Mouse (Mus musculus) intestine, embryonic 16.5 days (tissue): ENCODE measurements around the gene Dlg2. TPM values are rescaled to one million over a fixed set of nuclear protein-coding genes. Genes with fewer than 3 reads are reported as not detected.

ENCODE experiments used
- ATAC-seq: fragments of 200-750 bp; cut with Nextera tagmentation; 2 replicates; pipeline ENCODE4 v1.8.0; 2017; ENCODE audit warnings: moderate TSS enrichment, moderate library complexity
- H3K27ac ChIP-seq: fragments of 300-500 bp; sonication (generic); 2 replicates; pipeline ENCODE4 v1.5.1; 2014; ENCODE audit warnings: mild to moderate bottlenecking, low read length
- H3K27me3 ChIP-seq: fragments of 300-500 bp; sonication (generic); replicated peaks from 2 replicates; pipeline ENCODE4 v1.6.1; 2014; ENCODE audit warnings: low read length, control low read depth, mixed read lengths; ENCODE audit not compliant: control insufficient read depth, insufficient read depth
- H3K36me3 ChIP-seq: fragments of 300-500 bp; sonication (generic); 2 replicates; pipeline ENCODE4 v1.6.1; 2014; ENCODE audit warnings: low read length, control low read depth; ENCODE audit not compliant: control insufficient read depth, insufficient read depth
- H3K4me1 ChIP-seq: fragments of 300-500 bp; sonication (generic); 2 replicates; pipeline ENCODE4 v1.6.1; 2014; ENCODE audit warnings: low read length, control low read depth, mixed read lengths; ENCODE audit not compliant: control insufficient read depth, insufficient read depth
- H3K4me2 ChIP-seq: fragments of 300-500 bp; sonication (generic); 2 replicates; pipeline ENCODE4 v1.6.1; 2014; ENCODE audit warnings: low read depth, low read length, control low read depth
- H3K4me3 ChIP-seq: fragments of 300-500 bp; sonication (generic); 2 replicates; pipeline ENCODE4 v1.5.1; 2014; ENCODE audit warnings: mild to moderate bottlenecking, low read length
- H3K9ac ChIP-seq: fragments of 300-500 bp; sonication (generic); 2 replicates; pipeline ENCODE4 v1.6.1; 2014; ENCODE audit warnings: low read depth, low read length
- H3K9me3 ChIP-seq: fragments of 300-500 bp; sonication (generic); 2 replicates; pipeline ENCODE4 v1.6.1; 2016; ENCODE audit warnings: low read length, control low read depth; ENCODE audit not compliant: control insufficient read depth
- WGBS: fragments of 180-500 bp; shearing (Covaris S2); extraction: QIAGEN DNeasy Blood & Tissue Kit; methylation state at CpG from one replicate; pipeline ENCODE4 v1.1.7; 2014; 5-methylcytosine and 5-hydroxymethylcytosine counted together
- polyA plus RNA-seq: library from polyadenylated mRNA; unstranded; fragments of >200 nt; fragmentation: Nextera tagmentation; extraction: Ambion mirVana; gene quantifications from 2 replicates; pipeline ENCODE4 v1.2.1, GENCODE M21; 2015

Gene Dlg2
- polyA plus RNA-seq, 1 experiment from 2014 or later = 3.9 TPM

DNA sequence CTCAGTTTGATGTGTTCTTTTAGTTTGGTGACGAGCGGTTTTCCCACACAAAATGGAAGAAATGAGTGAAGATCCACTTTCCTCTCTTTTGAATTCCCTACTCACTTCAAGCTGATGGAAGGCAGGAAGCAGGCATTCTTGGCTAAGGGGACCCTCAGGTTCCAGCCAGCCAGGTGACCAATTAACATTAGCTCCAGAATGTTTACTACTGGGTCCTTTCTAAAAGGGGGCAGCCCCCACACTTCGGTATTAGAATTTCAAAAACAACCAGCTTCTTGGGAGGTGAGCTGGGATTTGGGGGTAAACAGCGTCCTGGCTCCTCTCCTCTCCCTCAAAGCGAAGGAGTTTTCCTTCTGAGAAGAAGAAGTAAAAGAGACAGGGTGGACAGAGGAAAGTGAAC lies 1703.6 kb downstream of the Dlg2 start:
- H3K4me1 ChIP-seq = peaks cover 3% of the 10 kb centered on the region; the same call in 1 of the 2 replicates
- no peaks in the 10 kb centered on the region for H3K36me3 ChIP-seq
- H3K4me2 ChIP-seq = peak overlapping the region; percentile 77
- ATAC-seq = no peak
- H3K9ac ChIP-seq = no peak overlapping the region
- H3K27ac ChIP-seq = no peak overlapping the region
- 37% methylated on average over 5 of the region's 5 CpGs for whole genome bisulfite sequencing
- peak overlapping the region; percentile 41 for H3K4me3 ChIP-seq
- H3K9me3 ChIP-seq = no peaks in the 10 kb centered on the region
- no peaks in the 10 kb centered on the region for H3K27me3 ChIP-seq

DNA sequence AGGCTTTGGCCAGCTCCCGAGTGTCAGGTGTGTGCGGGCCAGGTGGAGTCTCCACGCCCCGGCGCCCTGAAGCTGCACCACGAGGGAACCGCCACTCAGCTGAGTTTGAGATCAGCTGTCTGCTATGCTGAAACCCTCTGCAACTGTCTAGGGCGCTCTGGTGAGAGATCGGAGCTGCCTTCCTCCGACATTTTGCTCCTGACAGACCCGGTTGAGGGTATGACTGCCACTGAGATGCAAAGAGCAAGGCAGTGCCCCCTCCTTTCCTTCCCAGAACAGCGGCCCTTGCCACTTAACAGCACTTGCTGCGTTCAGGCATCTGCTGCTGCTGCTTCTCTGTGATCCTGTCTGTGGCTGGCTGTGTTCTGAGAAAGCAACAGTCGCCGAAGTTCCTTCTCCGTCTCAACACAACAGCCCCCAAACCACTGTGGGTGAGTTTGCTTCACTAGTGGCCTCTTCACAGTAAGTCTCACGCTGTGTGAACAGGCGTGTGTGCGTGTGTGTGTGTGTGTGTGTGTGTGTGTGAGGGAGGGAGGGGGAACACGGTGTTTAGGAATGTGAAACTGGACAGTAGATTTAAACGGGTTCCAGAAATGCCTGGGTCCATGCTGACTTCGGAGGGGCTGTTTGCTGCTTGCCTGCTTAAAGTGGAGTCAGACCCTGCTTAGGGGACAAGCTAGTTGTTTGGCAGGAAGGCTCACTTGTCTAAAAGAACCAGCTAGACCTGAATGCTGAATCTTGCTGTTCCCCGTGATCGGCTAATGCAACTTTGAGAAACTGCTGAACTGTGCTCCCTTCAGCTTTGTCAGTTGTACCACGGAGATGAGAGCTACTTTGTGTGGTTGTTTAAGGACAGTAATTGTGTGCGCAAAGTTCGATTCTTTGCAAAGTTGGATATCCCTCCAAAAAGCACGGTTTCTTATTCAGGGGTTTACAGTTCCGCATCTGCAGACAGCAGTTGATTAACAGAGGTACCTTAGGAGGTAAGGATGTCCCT lies 1704.4 kb downstream of the Dlg2 start:
- no peaks in the 10 kb centered on the region for H3K27me3 ChIP-seq

DNA sequence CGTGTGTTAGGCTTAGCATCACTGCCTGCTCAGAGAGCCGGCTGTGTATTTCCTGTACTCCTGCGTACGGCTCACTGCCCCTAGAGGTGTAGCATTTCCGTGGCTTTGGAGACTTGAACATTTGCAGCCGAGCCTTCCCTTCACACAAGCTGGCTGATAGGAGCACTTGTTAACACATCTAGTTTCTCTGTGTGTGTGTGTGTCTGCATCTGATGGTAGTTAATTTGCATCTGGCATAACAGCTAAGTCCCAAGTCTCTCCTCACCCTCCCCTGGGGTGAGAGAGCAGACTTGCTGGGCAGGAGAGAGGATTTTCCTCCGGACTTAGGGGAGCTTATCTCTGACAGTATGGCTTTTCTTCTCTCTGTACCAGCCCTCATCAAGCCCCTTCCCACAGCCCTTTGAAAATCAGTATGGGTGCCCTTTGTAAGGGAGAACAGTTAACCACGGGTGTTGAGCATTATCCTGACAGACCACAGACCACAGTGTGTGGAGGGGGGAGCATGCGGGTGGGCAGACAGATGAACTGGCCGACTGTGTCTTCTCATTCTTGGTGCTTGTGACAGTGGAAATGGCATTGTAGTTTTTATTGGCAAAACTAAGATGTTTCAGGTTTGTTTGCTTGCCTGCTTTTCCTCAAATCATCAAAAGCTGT lies 1705.6 kb downstream of the Dlg2 start:
- Histone ChIP-seq H3K27ac (no peak overlapping the region), H3K9ac (no peak overlapping the region), H3K27me3 (no peaks in the 10 kb centered on the region), H3K36me3 (no peaks in the 10 kb centered on the region), H3K4me2 (peak overlapping the region; percentile 77; the same call in 1 of the 2 replicates), H3K4me1 (peaks cover 3% of the 10 kb centered on the region; the same call in 1 of the 2 replicates), H3K9me3 (no peaks in the 10 kb centered on the region), H3K4me3 (no peak overlapping the region)
- WGBS = 23% methylated on average over 10 of the region's 10 CpGs
- ATAC-seq = no peak

More for the DNA sequence above, 1704.4 kb downstream of the Dlg2 start:
- H3K4me2 ChIP-seq = peak overlapping the region; percentile 77
- no peaks in the 10 kb centered on the region for H3K9me3 ChIP-seq
- peak; percentile 84 for ATAC-seq
- peak overlapping the region; percentile 41 for H3K4me3 ChIP-seq
- no peaks in the 10 kb centered on the region for H3K36me3 ChIP-seq
- H3K4me1 ChIP-seq = peaks cover 3% of the 10 kb centered on the region; the same call in 1 of the 2 replicates
- WGBS = 19% methylated on average over 29 of the region's 29 CpGs
- peak overlapping the region; percentile 56 for H3K9ac ChIP-seq
- H3K27ac ChIP-seq = no peak overlapping the region

DNA sequence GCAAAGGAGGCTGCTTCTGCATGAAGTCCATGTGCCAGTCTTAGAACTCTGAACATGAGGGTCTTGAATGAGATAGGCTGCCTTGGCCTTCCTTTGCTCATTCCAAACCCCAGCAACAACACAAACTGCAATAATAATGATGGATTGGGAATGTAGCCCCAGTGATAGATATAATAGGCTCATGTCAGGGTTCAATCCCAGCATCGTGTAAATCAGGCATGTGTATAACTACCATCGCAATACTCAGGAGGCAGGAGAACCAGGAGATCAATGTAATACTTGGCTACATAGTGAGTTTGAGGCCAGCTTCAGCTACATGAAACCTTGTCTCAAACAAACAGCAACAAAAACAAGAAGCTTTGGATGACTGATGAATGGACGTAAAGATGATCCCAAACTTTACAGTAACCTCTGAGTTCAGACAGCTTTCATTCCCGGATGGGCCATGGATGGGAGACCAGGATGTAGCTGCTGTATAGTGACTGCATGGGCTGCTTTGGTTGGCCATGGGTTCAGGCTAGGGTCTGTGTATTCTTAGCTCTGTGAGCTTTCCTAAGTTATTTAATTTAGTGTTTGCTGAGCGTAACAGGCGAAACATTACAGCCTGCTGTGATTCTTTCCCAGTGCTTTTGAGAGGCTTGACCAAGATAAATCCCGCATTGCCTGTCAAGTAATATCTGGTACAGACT lies 1708.0 kb downstream of the Dlg2 start:
- no peak for ATAC-seq
- WGBS = 88% methylated on average over 7 of the region's 7 CpGs

DNA sequence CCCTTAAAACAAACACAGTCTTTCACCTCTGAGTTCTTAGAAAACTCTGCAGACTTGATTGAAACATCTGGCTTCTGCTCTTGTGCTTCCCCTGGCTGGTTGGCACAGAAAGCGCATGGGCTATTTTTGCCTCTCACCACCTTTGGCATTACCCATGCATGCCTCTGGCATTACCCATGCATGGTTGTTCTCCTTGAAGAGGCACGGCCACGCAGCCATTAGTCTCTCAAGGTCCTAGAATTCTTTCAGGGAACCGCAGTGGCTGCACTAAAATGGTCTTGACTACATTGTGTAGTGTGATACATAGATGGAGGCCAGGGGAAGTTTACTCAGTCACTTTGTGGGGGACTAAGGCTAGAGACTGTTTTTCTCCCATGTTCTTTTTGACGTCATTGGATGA lies 1709.9 kb downstream of the Dlg2 start:
- Histone ChIP-seq H3K4me3 (no peak overlapping the region), H3K27me3 (no peaks in the 10 kb centered on the region), H3K4me2 (no peak overlapping the region), H3K36me3 (no peaks in the 10 kb centered on the region), H3K9ac (no peak overlapping the region), H3K9me3 (no peaks in the 10 kb centered on the region), H3K27ac (no peak overlapping the region), H3K4me1 (no peaks in the 10 kb centered on the region)
- WGBS = 90% methylated on average over 5 of the region's 5 CpGs
- ATAC-seq = no peak

More for the DNA sequence above, 1708.0 kb downstream of the Dlg2 start:
- Histone ChIP-seq H3K4me2 (no peak overlapping the region), H3K9me3 (no peaks in the 10 kb centered on the region), H3K27me3 (no peaks in the 10 kb centered on the region), H3K4me1 (peaks cover 3% of the 10 kb centered on the region; the same call in 1 of the 2 replicates), H3K36me3 (no peaks in the 10 kb centered on the region), H3K4me3 (no peak overlapping the region), H3K9ac (no peak overlapping the region), H3K27ac (no peak overlapping the region)

DNA sequence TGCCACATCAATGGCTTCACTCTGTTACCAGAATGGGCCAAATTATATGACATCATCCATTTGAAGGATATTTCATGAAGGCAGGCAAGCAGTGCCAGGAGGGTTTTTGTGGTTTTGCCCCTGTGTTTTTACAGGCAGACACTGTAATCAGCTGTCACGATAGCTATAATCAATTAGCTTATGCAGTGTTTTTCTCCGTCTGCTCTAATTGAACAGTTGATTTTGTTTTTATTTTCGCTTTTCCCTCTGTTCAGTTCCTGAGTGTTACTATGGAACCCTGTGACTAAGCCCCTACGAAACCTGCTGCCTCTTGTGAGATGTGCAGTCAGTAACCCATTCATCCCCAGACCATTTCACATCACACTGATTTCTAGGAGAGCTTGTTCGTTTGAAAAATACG lies 1712.7 kb downstream of the Dlg2 start:
- H3K9me3 ChIP-seq = no peaks in the 10 kb centered on the region
- H3K4me3 ChIP-seq = no peak overlapping the region
- H3K27ac ChIP-seq = no peak overlapping the region
- no peak overlapping the region for H3K9ac ChIP-seq
- no peaks in the 10 kb centered on the region for H3K27me3 ChIP-seq
- no peak for ATAC-seq
- H3K36me3 ChIP-seq = no peaks in the 10 kb centered on the region
- H3K4me2 ChIP-seq = no peak overlapping the region
- no peaks in the 10 kb centered on the region for H3K4me1 ChIP-seq
- 64% methylated on average over 6 of the region's 6 CpGs for WGBS

DNA sequence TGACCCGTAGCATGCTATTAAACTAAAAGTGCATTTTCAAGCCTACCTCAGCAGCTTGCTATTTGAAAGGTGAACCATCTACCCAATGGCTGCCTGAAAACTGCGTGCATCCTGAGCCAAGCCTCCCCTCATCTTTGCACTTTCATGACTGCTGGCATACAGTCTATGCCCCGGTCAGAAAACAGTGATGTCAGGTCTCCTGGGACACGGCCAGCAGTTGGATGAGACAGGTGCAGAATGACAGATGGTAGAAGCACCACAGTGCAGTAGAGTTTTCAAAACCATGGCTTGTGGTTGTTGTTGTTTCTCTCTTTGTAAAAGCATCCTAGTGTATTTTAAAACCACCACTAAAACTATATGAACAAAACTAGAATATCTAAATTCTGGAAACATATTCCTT lies 1719.5 kb downstream of the Dlg2 start:
- no peaks in the 10 kb centered on the region for H3K27me3 ChIP-seq
- H3K27ac ChIP-seq = no peak overlapping the region
- no peaks in the 10 kb centered on the region for H3K9me3 ChIP-seq
- H3K4me1 ChIP-seq = no peaks in the 10 kb centered on the region
- H3K4me3 ChIP-seq = no peak overlapping the region
- no peak overlapping the region for H3K9ac ChIP-seq
- ATAC-seq = no peak
- WGBS = 79% methylated on average over 4 of the region's 4 CpGs
- no peak overlapping the region for H3K4me2 ChIP-seq
- no peaks in the 10 kb centered on the region for H3K36me3 ChIP-seq

DNA sequence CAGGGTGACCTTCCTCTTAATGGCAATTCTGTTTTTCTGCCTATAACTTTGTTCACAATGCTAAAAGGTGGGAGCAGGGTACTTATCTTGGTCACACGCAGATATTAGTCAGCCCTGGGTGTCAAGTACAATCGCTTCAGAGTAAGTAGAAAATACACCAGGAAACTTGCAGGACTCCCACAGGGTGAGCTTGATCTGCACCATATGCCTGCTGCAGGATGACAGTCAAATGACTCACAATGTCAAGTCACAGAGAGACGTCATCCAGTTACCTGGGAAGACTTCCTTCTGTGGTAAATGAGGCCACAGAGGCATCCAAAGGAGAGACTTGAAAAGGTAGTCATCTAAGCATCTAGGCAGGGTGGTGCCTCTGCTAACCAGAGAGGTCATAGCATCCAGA lies 1721.1 kb downstream of the Dlg2 start:
- no peaks in the 10 kb centered on the region for H3K27me3 ChIP-seq
- 72% methylated on average over 3 of the region's 3 CpGs for WGBS
- no peak for ATAC-seq
- no peak overlapping the region for H3K4me3 ChIP-seq
- H3K4me1 ChIP-seq = no peaks in the 10 kb centered on the region
- H3K9me3 ChIP-seq = no peaks in the 10 kb centered on the region
- H3K9ac ChIP-seq = no peak overlapping the region
- H3K27ac ChIP-seq = no peak overlapping the region
- H3K4me2 ChIP-seq = no peak overlapping the region
- H3K36me3 ChIP-seq = no peaks in the 10 kb centered on the region

DNA sequence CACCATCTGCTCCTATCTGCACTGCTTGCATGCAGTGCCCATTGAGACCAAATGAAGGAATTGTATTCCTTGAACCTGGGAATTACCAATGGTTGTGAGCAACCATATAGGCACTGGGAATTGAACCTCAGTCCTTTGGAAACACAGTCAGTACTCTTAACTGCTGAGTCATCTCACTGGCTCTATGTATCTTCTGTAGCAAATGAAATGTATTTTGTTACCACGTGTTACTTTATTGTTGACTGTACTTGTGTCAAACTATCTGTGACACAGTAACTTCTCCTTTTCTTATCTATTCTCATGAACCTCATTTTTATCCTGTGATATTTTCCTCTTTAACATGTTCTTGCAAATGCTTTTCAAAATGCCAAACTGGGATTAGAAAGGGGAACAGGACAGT lies 1722.7 kb downstream of the Dlg2 start:
- H3K27me3 ChIP-seq = no peaks in the 10 kb centered on the region

More for the DNA sequence above, 1722.7 kb downstream of the Dlg2 start:
- Histone ChIP-seq H3K4me2 (no peak overlapping the region), H3K36me3 (no peaks in the 10 kb centered on the region), H3K27ac (no peak overlapping the region), H3K9me3 (no peaks in the 10 kb centered on the region), H3K4me3 (no peak overlapping the region), H3K4me1 (no peaks in the 10 kb centered on the region), H3K9ac (no peak overlapping the region)
- no peak for ATAC-seq
- 79% methylated on average over 1 of the region's 1 CpGs for WGBS
